Mouse (Mus musculus) limb, embryonic 15.5 days (tissue): ENCODE measurements around the gene Ago1. TPM values are rescaled to one million over a fixed set of nuclear protein-coding genes. Genes with fewer than 3 reads are reported as not detected.

Experiments used
- ATAC-seq: fragments of 200-750 bp; cut with Nextera tagmentation; 2 replicates; pipeline ENCODE4 v1.8.0; 2017; ENCODE audit warnings: low read depth, moderate TSS enrichment; ENCODE audit not compliant: insufficient number of reproducible peaks, low FRiP score, low TSS enrichment
- H3K27ac ChIP-seq: fragments of 300-500 bp; sonication (generic); 2 replicates; pipeline ENCODE4 v1.5.1; 2015; ENCODE audit warnings: moderate library complexity, mild to moderate bottlenecking, inconsistent platforms
- H3K27me3 ChIP-seq: fragments of 300-500 bp; sonication (generic); 2 replicates; pipeline ENCODE4 v1.6.1; 2015; ENCODE audit warnings: inconsistent platforms
- H3K36me3 ChIP-seq: fragments of 300-500 bp; sonication (generic); 2 replicates; pipeline ENCODE4 v1.6.1; 2015; ENCODE audit warnings: inconsistent platforms
- H3K4me1 ChIP-seq: fragments of 300-500 bp; sonication (generic); 2 replicates; pipeline ENCODE4 v1.6.1; 2015; ENCODE audit warnings: inconsistent platforms
- H3K4me2 ChIP-seq: fragments of 300-500 bp; sonication (generic); 2 replicates; pipeline ENCODE4 v1.6.1; 2015; ENCODE audit warnings: mild to moderate bottlenecking, inconsistent platforms
- H3K4me3 ChIP-seq: fragments of 300-500 bp; sonication (generic); 2 replicates; pipeline ENCODE4 v1.5.1; 2015; ENCODE audit warnings: mild to moderate bottlenecking, inconsistent platforms
- H3K9ac ChIP-seq: fragments of 300-500 bp; sonication (generic); 2 replicates; pipeline ENCODE4 v1.6.1; 2015; ENCODE audit warnings: inconsistent platforms
- H3K9me3 ChIP-seq: fragments of 300-500 bp; sonication (generic); 2 replicates; pipeline ENCODE4 v1.6.1; 2016; ENCODE audit warnings: inconsistent platforms
- WGBS: fragments of 180-500 bp; shearing (Covaris S2); methylation state at CpG from one replicate; pipeline ENCODE4 v1.1.7; 2015; 5-methylcytosine and 5-hydroxymethylcytosine counted together
- polyA plus RNA-seq: library from polyadenylated mRNA; unstranded; fragments of >200 nt; fragmentation: Nextera tagmentation; extraction: Ambion mirVana; gene quantifications from 2 replicates; pipeline ENCODE4 v1.2.1, GENCODE M21; 2015

Gene Ago1
- polyA plus RNA-seq, 1 experiment from 2014 or later = 4.0 TPM

DNA sequence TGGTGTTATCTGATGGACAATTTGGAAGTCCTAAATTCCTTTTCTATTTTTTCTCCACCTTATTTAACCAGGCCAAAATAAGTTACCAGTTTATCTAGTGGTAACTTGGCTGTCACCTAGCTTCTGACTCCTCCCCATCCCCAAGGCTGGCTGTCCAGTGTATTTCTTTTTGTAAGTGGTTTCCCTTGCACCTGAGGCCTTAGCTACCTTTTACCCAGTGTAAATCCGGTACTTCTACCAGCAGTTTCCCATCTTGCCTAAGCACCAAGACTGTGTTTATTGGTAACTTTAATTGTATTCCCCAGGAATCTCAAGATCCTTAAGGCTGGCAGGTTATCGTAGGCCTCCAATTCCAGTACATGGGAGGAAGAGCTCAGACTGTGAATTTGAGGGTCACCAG lies 34.3 kb downstream of the Ago1 start:
- no peaks in the 10 kb centered on the region for H3K27me3 ChIP-seq
- no peak overlapping the region for H3K27ac ChIP-seq
- H3K9ac ChIP-seq = no peak overlapping the region
- no peaks in the 10 kb centered on the region for H3K4me1 ChIP-seq
- WGBS = 86% methylated on average over 2 of the region's 2 CpGs
- no peaks in the 10 kb centered on the region for H3K9me3 ChIP-seq
- H3K36me3 ChIP-seq = peaks cover 19% of the 10 kb centered on the region
- ATAC-seq = no peak
- H3K4me2 ChIP-seq = no peak overlapping the region
- no peak overlapping the region for H3K4me3 ChIP-seq

DNA sequence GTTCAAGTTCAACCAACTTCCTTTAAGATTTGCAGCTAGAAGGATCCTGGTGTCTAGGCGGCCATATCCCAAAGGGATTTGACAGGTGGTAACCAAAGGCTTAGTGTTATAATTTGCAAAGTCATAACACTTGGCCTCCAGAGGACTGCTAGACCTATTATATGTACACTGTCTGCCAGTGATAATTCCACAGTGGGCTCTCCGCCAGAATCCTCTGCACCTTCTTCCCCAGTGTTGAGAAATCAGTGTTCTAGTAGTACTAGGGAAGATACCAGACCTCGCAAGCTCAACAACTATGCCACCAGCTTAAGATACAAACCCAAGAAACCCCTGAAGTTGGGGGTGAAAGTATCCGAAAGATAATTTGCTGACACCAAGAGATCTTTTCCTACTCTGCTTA lies 35.2 kb downstream of the Ago1 start:
- no peak for ATAC-seq
- Histone ChIP-seq H3K9ac (no peak overlapping the region), H3K9me3 (no peaks in the 10 kb centered on the region), H3K4me3 (no peak overlapping the region), H3K27ac (no peak overlapping the region), H3K4me1 (peaks cover 7% of the 10 kb centered on the region), H3K4me2 (no peak overlapping the region), H3K27me3 (no peaks in the 10 kb centered on the region), H3K36me3 (peaks cover 13% of the 10 kb centered on the region; the same call in 1 of the 2 replicates)
- 87% methylated on average over 4 of the region's 4 CpGs for WGBS

GRCm38 (mm10) chr4:126431746-126432145 lies 36.6 kb downstream of the Ago1 start:
- H3K4me2 ChIP-seq = no peak overlapping the region
- 82% methylated on average over 4 of the region's 4 CpGs for WGBS
- peaks cover 7% of the 10 kb centered on the region for H3K4me1 ChIP-seq
- no peak for ATAC-seq
- no peak overlapping the region for H3K9ac ChIP-seq
- H3K27ac ChIP-seq = no peak overlapping the region
- peaks cover 6% of the 10 kb centered on the region; the same call in 1 of the 2 replicates for H3K36me3 ChIP-seq
- no peak overlapping the region for H3K4me3 ChIP-seq
- no peaks in the 10 kb centered on the region for H3K27me3 ChIP-seq
- no peaks in the 10 kb centered on the region for H3K9me3 ChIP-seq

DNA sequence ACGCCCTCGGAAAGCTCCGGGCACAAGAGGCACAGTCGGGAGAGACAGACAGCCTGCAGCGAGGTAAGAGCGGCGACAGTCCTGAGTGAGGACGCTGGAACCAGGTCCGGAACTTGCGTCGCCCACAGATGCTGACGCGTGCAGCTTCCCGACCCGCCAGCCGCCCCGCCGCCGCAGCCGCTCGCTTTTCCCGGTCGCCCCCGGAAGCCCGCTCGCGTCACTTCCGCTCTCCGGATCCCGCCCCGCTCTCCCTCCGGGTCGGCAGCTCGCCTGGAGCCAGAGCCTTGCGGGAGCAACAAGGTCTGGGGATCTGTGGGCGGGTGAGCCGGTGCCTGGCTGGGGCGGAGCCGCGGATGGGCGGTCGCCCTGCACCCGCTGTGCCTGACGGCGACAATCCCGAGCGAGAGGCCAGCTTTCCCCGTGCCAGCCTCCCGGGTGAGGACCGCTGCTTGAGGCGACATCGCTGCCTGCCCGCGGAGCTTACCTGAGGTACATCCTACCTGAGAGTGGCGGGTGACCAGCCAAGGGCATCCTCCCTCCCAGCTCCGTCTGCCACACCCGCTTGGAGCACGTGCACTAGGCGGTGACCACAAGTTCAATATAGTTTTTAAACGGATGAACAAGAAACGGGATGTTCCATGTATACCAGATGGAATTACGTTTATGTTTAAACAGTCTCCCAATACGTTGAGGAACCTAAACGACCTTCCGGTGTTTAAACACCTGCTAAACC lies 38.9 kb downstream of the Ago1 start, which contains the start of gene Ago3:
TSS of gene Ago3 (minus strand) at position 210 of the 733 bp plus-strand sequence.
- no peaks in the 10 kb centered on the region for H3K9me3 ChIP-seq
- peak within 1 kb of the TSS; percentile 90 for H3K27ac ChIP-seq
- peak within 1 kb of the TSS; percentile 89 for H3K4me3 ChIP-seq
- peak within 1 kb of the TSS; percentile 92 for H3K9ac ChIP-seq
- H3K4me2 ChIP-seq = peak within 1 kb of the TSS; percentile 78
- H3K36me3 ChIP-seq = no peaks in the 10 kb centered on the region
- WGBS = under 1% methylated on average over 65 of the region's 65 CpGs
- no peaks in the 10 kb centered on the region for H3K27me3 ChIP-seq
- ATAC-seq = peak; percentile 88
- H3K4me1 ChIP-seq = peaks cover 7% of the 10 kb centered on the region

DNA sequence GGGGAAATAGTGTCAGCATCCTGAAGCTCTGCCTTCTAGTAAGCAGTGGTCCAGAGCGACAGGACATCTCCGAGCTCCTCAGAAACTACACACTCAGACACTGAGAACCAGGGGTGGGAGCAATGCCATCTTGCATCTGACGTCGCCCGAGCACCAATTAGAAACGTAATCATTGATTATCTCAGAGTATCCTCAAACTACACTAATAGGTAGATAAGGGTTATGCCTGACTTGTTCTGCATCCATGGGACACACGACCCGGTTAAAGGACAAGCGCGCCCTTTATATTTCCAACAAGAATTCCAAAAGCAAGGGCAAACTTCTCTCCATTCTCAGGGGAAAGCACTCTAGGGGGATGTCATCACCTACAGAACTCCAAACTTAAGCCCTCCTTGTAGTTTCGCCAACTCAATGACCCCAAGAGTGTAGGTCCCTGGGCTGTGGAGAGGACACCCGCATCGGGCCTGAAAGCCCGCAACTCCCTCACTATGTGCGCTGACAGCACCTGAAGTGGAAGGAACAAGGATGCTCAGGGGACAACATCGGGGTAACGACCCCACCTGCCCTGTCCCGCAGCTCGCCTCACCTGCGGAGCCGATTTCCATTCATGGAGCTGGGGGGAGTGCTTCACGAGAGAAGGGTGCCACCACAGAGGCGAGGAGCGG lies 39.6 kb downstream of the Ago1 start:
- WGBS = 2% methylated on average over 24 of the region's 24 CpGs

GRCm38 (mm10) chr4:126423866-126424265 lies 44.5 kb downstream of the Ago1 start:
- ATAC-seq = no peak
- H3K27ac ChIP-seq = no peak overlapping the region
- 68% methylated on average over 2 of the region's 2 CpGs for WGBS
- peaks cover 7% of the 10 kb centered on the region for H3K4me1 ChIP-seq
- no peak overlapping the region for H3K4me3 ChIP-seq
- H3K27me3 ChIP-seq = no peaks in the 10 kb centered on the region
- H3K9me3 ChIP-seq = no peaks in the 10 kb centered on the region
- no peaks in the 10 kb centered on the region for H3K36me3 ChIP-seq
- no peak overlapping the region for H3K4me2 ChIP-seq
- no peak overlapping the region for H3K9ac ChIP-seq

More for the DNA sequence above, 39.6 kb downstream of the Ago1 start:
- H3K27me3 ChIP-seq = no peaks in the 10 kb centered on the region
- ATAC-seq = peak; percentile 61; the same call in 1 of the 2 replicates
- H3K4me2 ChIP-seq = peak overlapping the region; percentile 78
- H3K4me1 ChIP-seq = peaks cover 7% of the 10 kb centered on the region
- no peaks in the 10 kb centered on the region for H3K36me3 ChIP-seq
- H3K27ac ChIP-seq = peak overlapping the region; percentile 90
- H3K9ac ChIP-seq = peak overlapping the region; percentile 92
- H3K9me3 ChIP-seq = no peaks in the 10 kb centered on the region
- H3K4me3 ChIP-seq = peak overlapping the region; percentile 89

GRCm38 (mm10) chr4:126415707-126416106 lies 52.7 kb downstream of the Ago1 start:
- no peaks in the 10 kb centered on the region for H3K4me1 ChIP-seq
- no peak overlapping the region for H3K9ac ChIP-seq
- no peak overlapping the region for H3K4me3 ChIP-seq
- no peak overlapping the region for H3K27ac ChIP-seq
- H3K9me3 ChIP-seq = no peaks in the 10 kb centered on the region
- ATAC-seq = no peak
- H3K27me3 ChIP-seq = no peaks in the 10 kb centered on the region
- H3K36me3 ChIP-seq = 0 out of 2 replicates have a peak, but pooled peaks cover 8% of the 10 kb centered on the region
- no peak overlapping the region for H3K4me2 ChIP-seq

DNA sequence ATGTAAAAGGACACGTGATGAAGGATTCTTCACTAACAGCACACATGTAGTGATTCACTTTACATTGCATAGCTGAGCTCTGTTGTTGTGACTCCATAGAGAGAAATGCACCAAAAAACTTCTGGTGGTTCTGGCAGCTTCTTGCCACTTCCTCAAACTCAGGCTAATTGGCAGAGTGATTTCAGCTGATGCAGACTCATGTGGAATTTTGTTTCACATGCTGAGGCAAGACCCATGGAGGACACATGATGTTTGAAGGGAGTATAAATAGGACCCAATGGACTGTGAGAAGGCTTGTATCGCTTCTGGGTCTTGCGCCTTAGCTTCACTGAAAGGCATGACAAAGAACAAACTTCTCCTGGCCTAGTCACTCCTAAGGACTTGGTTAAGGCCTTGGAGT lies 55.9 kb downstream of the Ago1 start:
- no peak overlapping the region for H3K27ac ChIP-seq
- no peaks in the 10 kb centered on the region for H3K9me3 ChIP-seq
- H3K4me2 ChIP-seq = no peak overlapping the region
- 92% methylated on average over 3 of the region's 3 CpGs for WGBS
- no peak overlapping the region for H3K4me3 ChIP-seq
- no peaks in the 10 kb centered on the region for H3K4me1 ChIP-seq
- 0 out of 2 replicates have a peak, but pooled peaks cover 9% of the 10 kb centered on the region for H3K36me3 ChIP-seq
- no peak for ATAC-seq
- no peak overlapping the region for H3K9ac ChIP-seq
- H3K27me3 ChIP-seq = no peaks in the 10 kb centered on the region

Other genes starting within 250 kb of the Ago1 start
- 46.5 and 50.3 TPM in 2 replicates for gene Map7d1, start 212.2 kb downstream of the Ago1 start, polyA plus RNA-seq
- gene Trappc3, start 206.3 kb downstream of the Ago1 start, polyA plus RNA-seq = 120 and 128 TPM in 2 replicates
- gene Col8a2, start 181.8 kb downstream of the Ago1 start, polyA plus RNA-seq = 71.2 and 79.7 TPM in 2 replicates
- 79.2 and 82.9 TPM in 2 replicates for gene Adprhl2, start 146.9 kb downstream of the Ago1 start, polyA plus RNA-seq
- gene Tekt2, start 142.9 kb downstream of the Ago1 start, polyA plus RNA-seq = 15.9 and 16.6 TPM in 2 replicates
- gene Ago3, start 39.0 kb downstream of the Ago1 start, polyA plus RNA-seq = 15.2 and 17.1 TPM in 2 replicates
- 1.9 and 3.3 TPM in 2 replicates for gene Ago4, start 64.9 kb upstream of the Ago1 start, polyA plus RNA-seq
- gene Clspn, start 88.4 kb upstream of the Ago1 start, polyA plus RNA-seq = 34.4 and 36.1 TPM in 2 replicates
- 4.1 TPM in 2 replicates for gene 5730409E04Rik, start 141.2 kb upstream of the Ago1 start, polyA plus RNA-seq
- 443 and 449 TPM in 2 replicates for gene Psmb2, start 209.0 kb upstream of the Ago1 start, polyA plus RNA-seq